In the genomic region with DNA sequence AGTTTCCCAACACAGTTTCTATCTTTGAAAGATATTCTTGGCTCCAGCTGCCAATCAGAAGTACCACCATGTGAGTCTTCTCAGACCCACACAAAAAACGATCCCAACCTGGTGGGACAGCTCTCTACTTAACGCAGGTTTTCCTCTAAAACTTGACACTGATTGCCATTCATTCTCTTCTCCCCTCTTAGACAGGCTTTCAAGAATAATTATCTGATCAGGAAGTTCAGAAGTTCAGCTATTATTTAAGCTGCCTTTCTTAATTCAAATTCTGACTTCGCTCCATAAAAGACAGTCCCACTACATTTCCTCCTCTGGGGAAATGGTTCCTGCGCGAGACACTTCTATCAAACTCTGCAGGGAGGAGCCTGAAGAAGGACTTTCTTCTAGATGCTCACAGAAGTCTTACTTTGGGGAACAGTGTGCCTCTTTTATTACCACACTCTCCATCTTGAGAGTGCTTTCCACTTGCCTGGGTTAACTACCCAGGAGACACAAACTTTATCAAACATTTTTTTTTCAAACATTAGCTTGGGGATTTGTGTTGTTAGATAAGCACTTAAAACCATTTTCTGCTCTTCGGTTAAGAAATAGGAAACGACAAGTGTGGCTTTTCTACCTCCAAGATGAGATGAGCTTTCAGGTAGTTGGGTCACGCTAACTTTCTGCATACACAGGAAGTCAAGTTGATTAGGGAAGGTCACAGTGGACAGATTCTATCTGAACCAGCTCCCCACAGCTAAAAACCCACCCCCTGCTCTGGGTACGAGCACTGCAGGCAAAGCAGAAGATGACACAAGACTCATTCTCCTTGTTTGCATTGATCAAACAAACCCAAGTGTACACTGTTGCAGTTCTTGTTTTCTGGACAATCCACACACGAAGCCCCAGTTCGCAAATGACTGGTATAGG, we compare ENCODE assay signal across 1 mouse cellular context.
TF ChIP-seq lines count a peak whose summit lies in the region.

No protein-coding gene starts in this region.

TF ChIP-seq in MEL, 35 proteins besides CTCF, POLR2A, EP300 and RAD21:
- TF ChIP-seq ZC3H11A (IDR thresholded peaks at IDR 0.05; ENCODE audit: low read depth, low read length) (no peak), UBTF (IDR thresholded peaks at IDR 0.05; ENCODE audit: borderline replicate concordance, insufficient read depth, low read depth, low read length) (no peak), ZMIZ1 (IDR thresholded peaks at IDR 0.05; ENCODE audit: low read depth, low read length) (no peak), TCF12 (IDR thresholded peaks at IDR 0.05; ENCODE audit: low read depth, low read length) (peak; percentile 69), MAX (IDR thresholded peaks at IDR 0.05; ENCODE audit: low read length) (no peak), MYC (IDR thresholded peaks at IDR 0.05; ENCODE audit: low read depth, low read length) (peak; percentile 70), SIN3A (IDR thresholded peaks at IDR 0.05; ENCODE audit: low read length) (peak; percentile 57), HCFC1 (IDR thresholded peaks at IDR 0.05; ENCODE audit: low read depth, low read length) (peak; percentile 36; the same call in 1 of the 2 replicates), NRF1 (IDR thresholded peaks at IDR 0.05; ENCODE audit: insufficient read depth, low read depth, low read length, poor library complexity, severe bottlenecking) (no peak), ZNF384 (IDR thresholded peaks at IDR 0.05; ENCODE audit: low read depth, low read length) (peak; percentile 92), ELF1 (IDR thresholded peaks at IDR 0.05; ENCODE audit: low read depth, low read length) (peak; percentile 62; the same call in 1 of the 2 replicates), GATA1 (IDR thresholded peaks at IDR 0.05; ENCODE audit: low read depth, low read length) (peak; percentile 63; the same call in 1 of the 2 replicates), JUND (IDR thresholded peaks at IDR 0.05; ENCODE audit: low read depth, low read length) (no peak), ETS1 (IDR thresholded peaks at IDR 0.05; ENCODE audit: low read depth, low read length) (peak; percentile 68; the same call in 1 of the 2 replicates), RCOR1 (IDR thresholded peaks at IDR 0.05; ENCODE audit: low read depth, low read length) (peak; percentile 71), CHD1 (IDR thresholded peaks at IDR 0.05; ENCODE audit: low read depth, low read length) (no peak), E2F4 (IDR thresholded peaks at IDR 0.05; ENCODE audit: borderline replicate concordance, low read depth, low read length) (no peak), MYB (IDR thresholded peaks at IDR 0.05; ENCODE audit: low read depth, low read length) (no peak), POLR2AphosphoS5 (IDR thresholded peaks at IDR 0.05; ENCODE audit: borderline replicate concordance, low read depth, low read length) (no peak), MXI1 (IDR thresholded peaks at IDR 0.05; ENCODE audit: low read depth, low read length) (peak; percentile 48; the same call in 1 of the 2 replicates), USF2 (IDR thresholded peaks at IDR 0.05; ENCODE audit: borderline replicate concordance in 1 of 2, insufficient read depth in 1 of 2, low read depth in 1 of 2, low read length in 2 of 2) (no peak), TBP (IDR thresholded peaks at IDR 0.05; ENCODE audit: low read depth, low read length) (peak; percentile 64; the same call in 1 of the 2 replicates), MAFK (IDR thresholded peaks at IDR 0.05; ENCODE audit: borderline replicate concordance, low read depth, low read length) (no peak), BHLHE40 (IDR thresholded peaks at IDR 0.05; ENCODE audit: borderline replicate concordance, low read depth, low read length) (peak; percentile 47; the same call in 1 of the 2 replicates), KAT2A (conservative IDR thresholded peaks at IDR 0.05; ENCODE audit: low read depth, low read length) (no peak), MAZ (IDR thresholded peaks at IDR 0.05; ENCODE audit: low read depth, low read length) (no peak), USF1 (IDR thresholded peaks at IDR 0.05; ENCODE audit: low read depth, low read length) (no peak), CHD2 (IDR thresholded peaks at IDR 0.05; ENCODE audit: low read length) (no peak), MEF2A (IDR thresholded peaks at IDR 0.05; ENCODE audit: extremely low read depth, insufficient replicate concordance, low read depth, low read length, poor library complexity, severe bottlenecking) (no peak)
